Mouse (Mus musculus): ENCODE measurements around the gene Trp63. TPM values are rescaled to one million over a fixed set of nuclear protein-coding genes. Genes with fewer than 3 reads are reported as not detected.

Gene Trp63
- total RNA-seq, 2 experiments from 2014 or later = 1.2 TPM

DNA sequence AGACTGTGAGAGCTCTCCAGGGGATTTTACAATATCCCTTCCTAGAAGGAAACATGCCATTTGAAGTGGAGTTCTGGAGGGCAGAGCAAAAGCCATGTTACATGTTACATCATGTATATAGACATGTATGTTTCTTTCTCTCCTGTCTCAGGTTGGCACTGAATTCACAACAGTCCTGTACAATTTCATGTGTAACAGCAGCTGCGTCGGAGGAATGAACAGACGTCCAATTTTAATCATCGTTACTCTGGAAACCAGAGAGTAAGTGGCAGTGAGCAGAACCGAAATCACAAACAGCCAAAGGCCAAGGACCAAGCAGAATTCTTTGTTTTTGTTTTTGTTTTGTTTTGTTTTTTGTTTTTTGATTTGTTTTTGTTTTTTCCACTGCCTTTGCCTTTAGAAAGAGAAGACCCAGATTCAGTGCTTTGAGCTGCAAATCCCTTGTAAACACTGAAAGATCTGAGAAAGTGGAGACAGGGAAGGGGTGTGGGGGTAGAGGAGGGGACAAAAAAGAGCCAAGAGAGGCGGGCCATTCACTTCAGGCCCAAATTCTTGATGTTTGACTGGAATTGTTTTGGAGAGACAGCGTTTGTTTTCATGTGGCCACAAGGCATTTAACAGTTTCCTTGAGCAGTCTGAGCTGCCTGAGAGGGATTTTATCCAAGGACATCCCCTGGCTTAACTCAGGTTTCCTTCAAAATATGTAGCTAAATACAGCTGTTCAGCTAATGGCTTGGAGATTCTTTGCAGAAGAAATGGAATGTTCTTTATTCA lies 181.7 kb downstream of the Trp63 start:
- DNase-seq (ENCODE audit: extremely low spot score in 1 of 2, low spot score in 1 of 2) = no peak

DNA sequence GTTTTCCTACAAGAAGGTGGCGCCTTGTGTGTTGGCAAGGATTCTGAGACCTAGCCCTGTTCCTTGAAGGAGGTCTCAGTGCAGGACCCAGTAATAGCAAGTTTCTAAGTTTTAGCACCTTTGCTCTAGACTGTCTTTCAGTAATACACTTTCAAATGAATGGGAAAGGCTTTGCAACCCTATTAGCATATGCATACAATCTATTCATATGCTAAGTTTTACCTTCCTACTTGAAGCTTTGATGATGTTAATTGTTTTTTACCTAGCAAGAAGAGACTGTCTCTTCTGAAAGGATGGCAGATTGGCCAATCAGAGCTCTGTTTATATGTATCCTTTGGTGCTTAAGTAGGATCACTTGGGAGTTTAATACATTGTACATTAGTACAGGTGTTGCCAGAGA lies 187.9 kb downstream of the Trp63 start:
- DNase-seq (ENCODE audit: extremely low spot score in 1 of 2, low spot score in 1 of 2) = no peak

DNA sequence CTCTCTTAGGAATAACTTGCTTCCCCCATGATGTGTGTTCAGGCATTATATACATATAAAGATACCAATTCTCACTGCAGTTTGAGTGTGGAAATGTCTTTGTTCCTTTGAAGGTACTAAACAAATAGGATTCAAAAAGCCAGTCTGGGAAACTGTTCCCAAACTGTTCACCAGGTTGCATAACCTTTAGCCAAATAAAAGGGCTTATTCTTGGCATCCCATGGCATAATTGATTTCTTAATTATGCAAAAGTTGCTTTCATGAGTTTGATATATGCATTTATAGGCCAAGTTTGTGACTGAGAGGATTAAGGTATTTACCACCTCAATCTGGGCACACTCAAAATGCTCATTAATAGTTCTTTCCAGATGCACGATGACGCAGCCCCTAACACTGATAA lies 192.1 kb downstream of the Trp63 start:
- DNase-seq (ENCODE audit: extremely low spot score in 1 of 2, low spot score in 1 of 2) = no peak

- DNase-seq (ENCODE audit: extremely low spot score in 1 of 2, low spot score in 1 of 2) = no peak
Measured at GRCm38 (mm10) chr16:25877416-25877965, 193.9 kb downstream of the Trp63 start.

DNA sequence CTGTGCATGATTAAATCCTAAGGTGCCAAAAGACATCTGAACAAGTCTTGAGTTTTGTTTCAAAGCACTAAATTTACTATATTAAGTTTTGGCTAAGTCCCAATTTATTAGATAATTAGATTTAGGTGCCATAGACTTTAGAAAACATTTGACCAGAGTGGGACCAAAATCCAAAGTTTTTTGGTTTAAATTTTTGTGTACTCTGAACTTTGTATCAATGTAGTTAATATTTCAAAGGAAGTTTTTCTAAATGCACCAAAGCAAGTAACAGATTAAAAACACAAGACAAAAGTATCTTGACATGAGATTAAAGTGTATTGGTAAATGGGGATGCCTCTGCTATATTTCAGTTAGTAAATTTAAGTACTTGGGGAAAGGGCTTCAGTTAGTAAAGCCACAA lies 194.6 kb downstream of the Trp63 start:
- no peak for DNase-seq (ENCODE audit: extremely low spot score in 1 of 2, low spot score in 1 of 2)

DNA sequence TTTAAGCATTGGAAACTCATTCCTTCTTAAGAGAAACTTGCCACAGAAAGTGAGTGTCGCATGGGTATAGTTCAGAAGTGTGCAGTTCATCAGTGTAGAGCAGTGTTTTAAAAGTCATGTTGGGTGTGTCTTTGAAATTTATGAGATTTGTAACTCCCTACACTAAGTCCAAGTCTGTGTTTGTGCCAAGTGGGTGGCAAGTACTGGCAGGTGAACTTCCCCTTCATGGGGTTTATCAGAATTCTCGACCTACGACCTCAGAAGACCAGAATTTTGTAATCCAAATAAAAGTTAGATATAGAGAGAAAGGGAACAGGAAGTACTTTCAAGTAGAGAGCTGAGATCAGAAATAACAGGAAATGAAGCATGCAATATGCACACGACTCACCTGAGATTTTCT lies 215.5 kb downstream of the Trp63 start:
- DNase-seq (ENCODE audit: extremely low spot score in 1 of 2, low spot score in 1 of 2) = no peak

- no peak for DNase-seq (ENCODE audit: extremely low spot score in 1 of 2, low spot score in 1 of 2)
Measured at GRCm38 (mm10) chr16:25899657-25900056, 216.1 kb downstream of the Trp63 start.

GRCm38 (mm10) chr16:25900389-25900908 lies 216.9 kb downstream of the Trp63 start:
- DNase-seq (ENCODE audit: extremely low spot score in 1 of 2, low spot score in 1 of 2) = no peak

GRCm38 (mm10) chr16:25912185-25912584 lies 228.6 kb downstream of the Trp63 start:
- no peak for DNase-seq (ENCODE audit: extremely low spot score in 1 of 2, low spot score in 1 of 2)

DNA sequence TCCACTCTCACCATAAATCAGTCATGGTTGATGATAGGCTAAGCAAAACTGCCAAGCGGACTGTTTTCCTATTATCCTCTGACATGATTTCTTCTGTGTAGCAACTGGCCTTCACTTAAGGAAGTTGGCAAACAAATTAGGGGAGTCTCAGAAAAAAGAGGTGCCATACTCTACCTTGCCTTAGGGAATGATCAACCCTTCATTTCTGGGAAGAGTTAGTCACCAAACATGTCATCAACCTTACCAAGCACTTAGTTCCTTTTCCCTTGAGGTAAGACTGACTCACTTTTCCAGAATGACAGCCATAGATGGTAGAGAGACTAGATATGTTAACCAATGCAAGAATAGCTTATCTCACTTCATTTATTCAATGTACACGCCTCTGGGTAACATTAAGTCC lies 250.6 kb downstream of the Trp63 start:
- DNase-seq (ENCODE audit: extremely low spot score in 1 of 2, low spot score in 1 of 2) = no peak

All from layer of hippocampus, postnatal 25 days (tissue).